Mouse (Mus musculus) CH12.LX (cell line): ENCODE measurements around the gene 2310002L09Rik. TPM values are rescaled to one million over a fixed set of nuclear protein-coding genes. Genes with fewer than 3 reads are reported as not detected.
"Not testable (repeated sequence)": the region's sequence is repeated elsewhere in the genome, so short reads cannot be mapped to it uniquely, and the experiment has no call there.

Source experiments
- DNase-seq: peaks from one replicate; pipeline ENCODE4 v3.0.0-alpha.2; 2013; ENCODE audit errors: extremely low read depth
- H3K27ac ChIP-seq: 2 replicates; pipeline ENCODE4 v1.5.1; 2012; ENCODE audit warnings: low read depth, mild to moderate bottlenecking, control low read depth, moderate library complexity; ENCODE audit not compliant: insufficient read depth
- H3K27me3 ChIP-seq: replicated peaks from 2 replicates; pipeline ENCODE3; 2012; ENCODE audit warnings: inconsistent platforms
- H3K36me3 ChIP-seq, 2 experiments: replicated peaks in 1 of 2; 2 replicates each; pipeline versions ENCODE3 to v1.6.1; 2012; ENCODE audit warnings: inconsistent platforms in 1 of 2, low read length in 1 of 2, mild to moderate bottlenecking in 1 of 2, mixed read lengths in 1 of 2, moderate library complexity in 1 of 2; ENCODE audit not compliant: control insufficient read depth in 1 of 2, insufficient read depth in 1 of 2
- H3K4me1 ChIP-seq, 2 experiments: 2 replicates each; pipeline ENCODE4 v1.6.1; 2012; ENCODE audit warnings: inconsistent platforms in 1 of 2, moderate library complexity in 1 of 2; ENCODE audit not compliant: insufficient read depth in 2 of 2, control insufficient read depth in 1 of 2
- H3K4me2 ChIP-seq: 2 replicates; pipeline ENCODE4 v1.6.1; 2012; ENCODE audit warnings: low read depth, mild to moderate bottlenecking, control low read depth; ENCODE audit not compliant: poor library complexity, insufficient read depth, severe bottlenecking
- H3K4me3 ChIP-seq, 3 experiments: fragments of 150-350 bp in 1 of 3; sonication (generic) in 1 of 3; replicated peaks in 1 of 3; 2 replicates each; pipeline versions ENCODE3 to v1.5.1; 2011 to 2012; ENCODE audit warnings: low read depth in 2 of 3, low read length in 2 of 3, mild to moderate bottlenecking in 2 of 3, moderate library complexity in 2 of 3, control low read depth in 1 of 3, improper control_type of control experiment in 1 of 3, inconsistent platforms in 1 of 3, mixed read lengths in 1 of 3; ENCODE audit not compliant: poor library complexity in 1 of 3
- H3K79me2 ChIP-seq: replicated peaks from 2 replicates; pipeline ENCODE4 v1.6.1; 2012; ENCODE audit warnings: mild to moderate bottlenecking, moderate library complexity; ENCODE audit not compliant: control insufficient read depth, poor library complexity, insufficient read depth, severe bottlenecking; ENCODE audit errors: extremely low read depth
- H3K9ac ChIP-seq: 2 replicates; pipeline ENCODE4 v1.6.1; 2012; ENCODE audit warnings: low read depth, mild to moderate bottlenecking, control low read depth, moderate library complexity; ENCODE audit not compliant: insufficient read depth
- H3K9me3 ChIP-seq: replicated peaks from 2 replicates; pipeline ENCODE3; 2012; ENCODE audit warnings: low read length, inconsistent platforms, mixed read lengths
- CTCF ChIP-seq, 2 experiments: IDR thresholded peaks in 1 of 2; conservative IDR thresholded peaks in 1 of 2; 2 replicates each; pipeline ENCODE4 v1.5.1; 2011 to 2012; ENCODE audit warnings: low read depth in 2 of 2, low read length in 2 of 2, improper control_type of control experiment in 1 of 2, inconsistent platforms in 1 of 2, mild to moderate bottlenecking in 1 of 2, moderate library complexity in 1 of 2
- E2F4 ChIP-seq: IDR thresholded peaks from 2 replicates; pipeline ENCODE4 v1.6.1; 2011; ENCODE audit warnings: low read depth, low read length, improper control_type of control experiment; ENCODE audit not compliant: insufficient replicate concordance
- ELF1 ChIP-seq: IDR thresholded peaks from 2 replicates; pipeline ENCODE4 v1.6.1; 2014; ENCODE audit warnings: low read depth, mild to moderate bottlenecking, inconsistent platforms, low read length, improper control_type of control experiment
- ETS1 ChIP-seq: conservative IDR thresholded peaks from 2 replicates; pipeline ENCODE4 v1.6.1; 2012; ENCODE audit warnings: low read depth, mild to moderate bottlenecking, inconsistent platforms, low read length, improper control_type of control experiment, moderate library complexity
- GABPA ChIP-seq: IDR thresholded peaks from 2 replicates; pipeline ENCODE4 v1.6.1; 2012; ENCODE audit warnings: low read depth, low read length, improper control_type of control experiment, inconsistent platforms; ENCODE audit not compliant: insufficient replicate concordance
- IRF4 ChIP-seq: IDR thresholded peaks from 2 replicates; pipeline ENCODE4 v1.6.1; 2014; ENCODE audit warnings: low read depth, mild to moderate bottlenecking, inconsistent platforms, low read length, improper control_type of control experiment
- JUND ChIP-seq: conservative IDR thresholded peaks from 2 replicates; pipeline ENCODE4 v1.6.1; 2011; ENCODE audit warnings: low read depth, low read length, improper control_type of control experiment
- KAT2A ChIP-seq: IDR thresholded peaks from 2 replicates; pipeline ENCODE4 v1.6.1; 2012; ENCODE audit warnings: low read length, improper control_type of control experiment, inconsistent platforms; ENCODE audit not compliant: insufficient replicate concordance
- MAX ChIP-seq: IDR thresholded peaks from 2 replicates; pipeline ENCODE4 v1.6.1; 2011; ENCODE audit warnings: low read length, improper control_type of control experiment
- MAZ ChIP-seq: IDR thresholded peaks from 2 replicates; pipeline ENCODE4 v1.6.1; 2012; ENCODE audit warnings: low read depth, mild to moderate bottlenecking, inconsistent platforms, low read length, improper control_type of control experiment, moderate library complexity
- NRF1 ChIP-seq: IDR thresholded peaks from 2 replicates; pipeline ENCODE4 v1.6.1; 2014; ENCODE audit warnings: low read depth, mild to moderate bottlenecking, inconsistent platforms, low read length, improper control_type of control experiment, moderate library complexity
- PAX5 ChIP-seq: IDR thresholded peaks from 2 replicates; pipeline ENCODE4 v1.6.1; 2012; ENCODE audit warnings: low read length, inconsistent platforms, mixed read lengths
- POLR2A ChIP-seq: IDR thresholded peaks from 2 replicates; pipeline ENCODE4 v1.6.1; 2011; ENCODE audit warnings: low read depth, mild to moderate bottlenecking, improper control_type of control experiment, low read length
- POLR2AphosphoS2 ChIP-seq: IDR thresholded peaks from 2 replicates; pipeline ENCODE4 v1.6.1; 2011; ENCODE audit warnings: low read depth, low read length, improper control_type of control experiment
- RAD21 ChIP-seq: IDR thresholded peaks from 2 replicates; pipeline ENCODE4 v1.6.1; 2011; ENCODE audit warnings: low read depth, mild to moderate bottlenecking, low read length, improper control_type of control experiment, moderate library complexity
- TBP ChIP-seq: conservative IDR thresholded peaks from 2 replicates; pipeline ENCODE4 v1.6.1; 2011; ENCODE audit warnings: low read depth, low read length, improper control_type of control experiment
- TCF12 ChIP-seq: IDR thresholded peaks from 2 replicates; pipeline ENCODE4 v1.6.1; 2014; ENCODE audit warnings: low read depth, mild to moderate bottlenecking, inconsistent platforms, low read length, improper control_type of control experiment
- UBTF ChIP-seq: IDR thresholded peaks from 2 replicates; pipeline ENCODE4 v1.6.1; 2012; ENCODE audit warnings: low read depth, mild to moderate bottlenecking, inconsistent platforms, low read length, improper control_type of control experiment, moderate library complexity
- USF1 ChIP-seq: IDR thresholded peaks from 2 replicates; pipeline ENCODE4 v1.6.1; 2014; ENCODE audit warnings: low read depth, mild to moderate bottlenecking, inconsistent platforms, low read length, improper control_type of control experiment
- USF2 ChIP-seq: conservative IDR thresholded peaks from 2 replicates; pipeline ENCODE4 v1.6.1; 2011; ENCODE audit warnings: low read depth, low read length, improper control_type of control experiment
- ZC3H11A ChIP-seq: IDR thresholded peaks from 2 replicates; pipeline ENCODE4 v1.6.1; 2012; ENCODE audit warnings: low read depth, mild to moderate bottlenecking, inconsistent platforms, low read length, improper control_type of control experiment
- ZMIZ1 ChIP-seq: IDR thresholded peaks from 2 replicates; pipeline ENCODE4 v1.6.1; 2012; ENCODE audit warnings: low read depth, mild to moderate bottlenecking, inconsistent platforms, low read length, improper control_type of control experiment
- dilution Hi-C: fragments of 300-500 bp; cut with MboI; formaldehyde crosslinking; loops from 2 replicates; pipeline ENCODE4 v1.14.3; 2020; ENCODE audit warnings: low sequenced_read_pairs; ENCODE audit not compliant: extremely low pct_unique_long_range_greater_than_20kb, extremely low pct_ligation_motif_present
- in situ Hi-C: fragments of 300-500 bp; cut with MboI; formaldehyde crosslinking; loops from 3 replicates; pipeline ENCODE4 v1.14.3; 2019; ENCODE audit warnings: low sequenced_read_pairs, low pct_ligation_motif_present, low pct_unique_long_range_greater_than_20kb, mixed read lengths
- polyA plus RNA-seq: library from polyadenylated mRNA; unstranded; fragments of >175 nt; gene quantifications from 2 replicates; pipeline ENCODE4 v1.2.1, GENCODE M21; 2012; ENCODE audit warnings: low read depth; ENCODE audit not compliant: insufficient read length
- total RNA-seq, 2 experiments: library from RNA; depleted of rRNA; stranded (reverse); fragments of 300-350 nt in 1 of 2; fragments of >200 nt in 1 of 2; gene quantifications; 2 replicates each; pipeline ENCODE4 v1.2.3; 2012 to 2014

Gene 2310002L09Rik
- total RNA-seq (2012; rRNA removed) (not detected in 2 replicates), total RNA-seq (2014; rRNA removed) (not detected in 2 replicates), polyA plus RNA-seq (not detected in 2 replicates)

- in situ Hi-C loops (no loop called here), dilution Hi-C loops (no loop called here)
- H3K4me2 ChIP-seq, result no peak within 1 kb of the TSS
- H3K9ac ChIP-seq, result no peak within 1 kb of the TSS
- no peak within 1 kb of the TSS for H3K27ac ChIP-seq
- H3K79me2 ChIP-seq, result no peaks in the 10 kb centered on the region
- TF ChIP-seq ZC3H11A (no peak), GABPA (no peak)
- no peak for DNase-seq
- no peaks in the 10 kb centered on the region for H3K36me3 ChIP-seq
- no peaks in the 10 kb centered on the region for H3K4me1 ChIP-seq
- H3K9me3 ChIP-seq, result peaks cover 20% of the 10 kb centered on the region
- no peaks in the 10 kb centered on the region for H3K27me3 ChIP-seq
- H3K4me3 ChIP-seq, result no peak within 1 kb of the TSS
Observed at GRCm38 (mm10) chr4:73950375-73950896, at the start of gene 2310002L09Rik. 2310002L09Rik (minus strand) TSS chr4:73950846.

GRCm38 (mm10) chr4:73980454-73980853 lies 29.8 kb upstream of the 2310002L09Rik start:
- DNase-seq, result no peak
- Histone ChIP-seq H3K9me3 (peaks cover 16% of the 10 kb centered on the region), H3K27me3 (no peaks in the 10 kb centered on the region), H3K4me1 (no peaks in the 10 kb centered on the region), H3K4me3 (no peak overlapping the region), H3K27ac (no peak overlapping the region)
- TF ChIP-seq IRF4 (no peak), USF2 (no peak), ELF1 (no peak), NRF1 (no peak), MAX (no peak), PAX5 (no peak), TCF12 (no peak), CTCF (conservative IDR thresholded peaks at IDR 0.05 in 1 of 2, IDR thresholded peaks at IDR 0.05 in 1 of 2; ENCODE audit: low read depth in 2 of 2, low read length in 2 of 2) (no peak), MAZ (no peak), UBTF (no peak), USF1 (no peak), RAD21 (no peak), JUND (no peak), E2F4 (no peak), TBP (no peak), ETS1 (no peak), POLR2AphosphoS2 (no peak), KAT2A (no peak), ZMIZ1 (no peak), POLR2A (no peak)
- TF ChIP-seq, all 38 proteins: peak for 0
- no peak overlapping the region for H3K4me2 ChIP-seq
- in situ Hi-C loops, result no loop called here
- H3K36me3 ChIP-seq, result no peaks in the 10 kb centered on the region
- H3K9ac ChIP-seq, result no peak overlapping the region
- no peaks in the 10 kb centered on the region; the same call in 1 of the 2 replicates for H3K79me2 ChIP-seq
- dilution Hi-C loops, result no loop called here

- H3K9ac ChIP-seq, H3K36me3 ChIP-seq, H3K79me2 ChIP-seq, DNase-seq, H3K27ac ChIP-seq, H3K9me3 ChIP-seq, H3K4me2 ChIP-seq, H3K4me3 ChIP-seq, in situ Hi-C loops, H3K4me1 ChIP-seq, dilution Hi-C loops, H3K27me3 ChIP-seq: not testable (repeated sequence)
Observed at GRCm38 (mm10) chr4:73920660-73921059, 30.0 kb downstream of the 2310002L09Rik start, which contains the start of gene Gm11756. Gm11756 (minus strand) TSS chr4:73920760.

DNA sequence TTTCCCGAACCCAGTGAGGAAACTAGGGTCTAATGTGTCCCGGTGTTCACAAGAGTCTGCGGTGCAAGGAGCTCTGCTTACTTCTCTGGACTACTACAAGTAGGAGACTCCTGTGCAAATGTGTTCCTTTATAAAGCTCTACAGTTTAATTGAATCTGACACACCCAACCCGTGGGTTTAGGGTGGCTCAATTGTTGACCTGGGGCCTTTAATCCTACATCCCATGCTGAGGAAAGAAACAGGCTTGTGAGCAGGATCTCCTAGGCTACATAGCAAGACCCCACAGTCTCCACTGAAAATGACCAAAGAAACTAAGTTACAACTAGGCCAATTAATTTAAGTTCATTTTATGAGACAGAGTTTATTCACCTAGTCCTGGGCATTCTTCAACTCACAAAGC lies 44.8 kb downstream of the 2310002L09Rik start, which contains the start of gene Gm13871:
TSS of gene Gm13871 (minus strand) at position 101 of the 400 bp plus-strand sequence.
- H3K9ac ChIP-seq, H3K9me3 ChIP-seq, H3K4me2 ChIP-seq, H3K27me3 ChIP-seq, H3K27ac ChIP-seq, H3K4me1 ChIP-seq, DNase-seq, H3K4me3 ChIP-seq, in situ Hi-C loops, H3K79me2 ChIP-seq, H3K36me3 ChIP-seq, dilution Hi-C loops: not testable (repeated sequence)
